Mouse (Mus musculus) hindbrain, embryonic 12.5 days (tissue): ENCODE data around the gene Hypk. TPM values are rescaled to one million over a fixed set of nuclear protein-coding genes. Genes with fewer than 3 reads are reported as not detected.
"Not testable (repeated sequence)": the region's sequence is repeated elsewhere in the genome, so short reads cannot be mapped to it uniquely, and the experiment has no call there.

Experiments used
- ATAC-seq: fragments of 200-750 bp; cut with Nextera tagmentation; 2 replicates; pipeline ENCODE4 v1.8.0; 2017; ENCODE audit warnings: moderate TSS enrichment; ENCODE audit not compliant: low FRiP score
- H3K27ac ChIP-seq: fragments of 300-500 bp; sonication (generic); 2 replicates; pipeline ENCODE4 v1.5.1; 2016; ENCODE audit warnings: mild to moderate bottlenecking
- H3K27me3 ChIP-seq: fragments of 300-500 bp; sonication (generic); 2 replicates; pipeline ENCODE4 v1.6.1; 2016; ENCODE audit warnings: mild to moderate bottlenecking
- H3K36me3 ChIP-seq: fragments of 300-500 bp; sonication (generic); 2 replicates; pipeline ENCODE4 v1.6.1; 2016; ENCODE audit warnings: mild to moderate bottlenecking
- H3K4me1 ChIP-seq: fragments of 300-500 bp; sonication (generic); 2 replicates; pipeline ENCODE4 v1.6.1; 2016
- H3K4me2 ChIP-seq: fragments of 300-500 bp; sonication (generic); replicated peaks from 2 replicates; pipeline ENCODE4 v1.6.1; 2016; ENCODE audit warnings: mild to moderate bottlenecking
- H3K4me3 ChIP-seq: fragments of 300-500 bp; sonication (generic); 2 replicates; pipeline ENCODE4 v1.5.1; 2016; ENCODE audit warnings: mild to moderate bottlenecking
- H3K9ac ChIP-seq: fragments of 300-500 bp; sonication (generic); 2 replicates; pipeline ENCODE4 v1.6.1; 2016; ENCODE audit warnings: mild to moderate bottlenecking, moderate library complexity
- H3K9me3 ChIP-seq: fragments of 300-500 bp; sonication (generic); replicated peaks from 2 replicates; pipeline ENCODE4 v1.6.1; 2016; ENCODE audit warnings: mild to moderate bottlenecking
- WGBS: fragments of 180-500 bp; shearing (Covaris S2); methylation state at CpG from one replicate; pipeline ENCODE4 v1.1.7; 2016; 5-methylcytosine and 5-hydroxymethylcytosine counted together
- polyA plus RNA-seq: library from polyadenylated mRNA; unstranded; fragments of >200 nt; fragmentation: Nextera tagmentation; extraction: Ambion mirVana; gene quantifications from 2 replicates; pipeline ENCODE4 v1.2.1, GENCODE M21; 2016

The Hypk gene
- polyA plus RNA-seq, 1 experiment from 2014 or later: 115 TPM

- H3K36me3 ChIP-seq: no peaks in the 10 kb centered on the region
- ATAC-seq: no peak
- H3K27me3 ChIP-seq: no peaks in the 10 kb centered on the region
- no peak overlapping the region for H3K4me3 ChIP-seq
- H3K4me1 ChIP-seq: no peaks in the 10 kb centered on the region
- WGBS: 67% methylated on average over 3 of the region's 3 CpGs
- H3K4me2 ChIP-seq: no peak overlapping the region
- no peak overlapping the region for H3K27ac ChIP-seq
- no peaks in the 10 kb centered on the region for H3K9me3 ChIP-seq
- H3K9ac ChIP-seq: no peak overlapping the region
Measured at GRCm38 (mm10) chr2:121477491-121478266, 24.6 kb downstream of the Hypk start.

- H3K36me3 ChIP-seq: no peaks in the 10 kb centered on the region
- no peak for ATAC-seq
- H3K9me3 ChIP-seq: no peaks in the 10 kb centered on the region
- no peak overlapping the region for H3K4me3 ChIP-seq
- H3K4me1 ChIP-seq: 0 out of 2 replicates have a peak, but pooled peaks cover 4% of the 10 kb centered on the region
- H3K27me3 ChIP-seq: no peaks in the 10 kb centered on the region
- WGBS: 57% methylated on average over 3 of the region's 3 CpGs
- H3K4me2 ChIP-seq: no peak overlapping the region
- H3K27ac ChIP-seq: no peak overlapping the region
- H3K9ac ChIP-seq: no peak overlapping the region
Measured at GRCm38 (mm10) chr2:121480498-121480897, 27.4 kb downstream of the Hypk start.

- not testable (repeated sequence) for H3K9ac ChIP-seq, H3K4me2 ChIP-seq, H3K9me3 ChIP-seq, H3K27me3 ChIP-seq, H3K4me3 ChIP-seq, H3K27ac ChIP-seq, H3K36me3 ChIP-seq, ATAC-seq, H3K4me1 ChIP-seq
- 86% methylated on average over 13 of the region's 13 CpGs for WGBS
Measured at GRCm38 (mm10) chr2:121480916-121481315, 27.8 kb downstream of the Hypk start.

GRCm38 (mm10) chr2:121483576-121483975 is 30.5 kb downstream of the Hypk start:
- Histone ChIP-seq H3K9me3 (no peaks in the 10 kb centered on the region), H3K4me3 (no peak overlapping the region), H3K27ac (no peak overlapping the region), H3K36me3 (no peaks in the 10 kb centered on the region), H3K9ac (no peak overlapping the region), H3K27me3 (no peaks in the 10 kb centered on the region), H3K4me1 (0 out of 2 replicates have a peak, but pooled peaks cover 4% of the 10 kb centered on the region), H3K4me2 (no peak overlapping the region)
- ATAC-seq: no peak
- 44% methylated on average over 8 of the region's 8 CpGs for WGBS

- H3K4me3 ChIP-seq, H3K4me1 ChIP-seq, H3K9ac ChIP-seq, H3K27ac ChIP-seq, ATAC-seq, H3K9me3 ChIP-seq, H3K27me3 ChIP-seq, H3K4me2 ChIP-seq, H3K36me3 ChIP-seq: not testable (repeated sequence)
- 60% methylated on average over 1 of the region's 2 CpGs for WGBS
Measured at GRCm38 (mm10) chr2:121484403-121484802, 31.3 kb downstream of the Hypk start.

GRCm38 (mm10) chr2:121501550-121501949 is 48.5 kb downstream of the Hypk start:
- H3K4me2 ChIP-seq, H3K27me3 ChIP-seq, H3K9ac ChIP-seq, ATAC-seq, H3K27ac ChIP-seq, H3K36me3 ChIP-seq, H3K9me3 ChIP-seq, H3K4me1 ChIP-seq, H3K4me3 ChIP-seq: not testable (repeated sequence)
- WGBS: 73% methylated on average over 2 of the region's 6 CpGs

GRCm38 (mm10) chr2:121505942-121506882 is 53.1 kb downstream of the Hypk start, which contains the start of the genes Mfap1a and Wdr76:
Mfap1a (minus strand) TSS chr2:121506665.
Wdr76 (plus strand) TSS chr2:121506723.
- Histone ChIP-seq H3K9ac (peak within 1 kb of the TSS; percentile 71), H3K4me3 (peak within 1 kb of the TSS; percentile 60), H3K4me2 (peak within 1 kb of the TSS; percentile 60), H3K4me1 (peaks cover 19% of the 10 kb centered on the region), H3K27ac (0 out of 2 replicates have a peak within 1 kb of the TSS, but pooled peaks have one; percentile 64)
- not testable (repeated sequence) for H3K27me3 ChIP-seq, H3K36me3 ChIP-seq, H3K9me3 ChIP-seq
- 5% methylated on average over 42 of the region's 42 CpGs for WGBS
- peak; percentile 92 for ATAC-seq

GRCm38 (mm10) chr2:121507173-121507950 is 54.3 kb downstream of the Hypk start:
- no peak for ATAC-seq
- 32% methylated on average over 12 of the region's 12 CpGs for WGBS

GRCm38 (mm10) chr2:121507951-121508330 is 54.9 kb downstream of the Hypk start:
- Histone ChIP-seq H3K4me1 (peaks cover 19% of the 10 kb centered on the region), H3K27ac (no peak overlapping the region), H3K27me3 (no peaks in the 10 kb centered on the region), H3K36me3 (peaks cover 14% of the 10 kb centered on the region), H3K4me3 (peak overlapping the region; percentile 60), H3K4me2 (peak overlapping the region; percentile 60), H3K9me3 (no peaks in the 10 kb centered on the region), H3K9ac (peak overlapping the region; percentile 24; the same call in 1 of the 2 replicates)
- ATAC-seq: no peak
- 91% methylated on average over 2 of the region's 2 CpGs for WGBS

More at GRCm38 (mm10) chr2:121507173-121507950, 54.3 kb downstream of the Hypk start:
- Histone ChIP-seq H3K4me2 (peak overlapping the region; percentile 60), H3K4me1 (peaks cover 19% of the 10 kb centered on the region), H3K27me3 (no peaks in the 10 kb centered on the region), H3K9me3 (no peaks in the 10 kb centered on the region), H3K9ac (peak overlapping the region; percentile 57), H3K27ac (no peak overlapping the region), H3K36me3 (peaks cover 11% of the 10 kb centered on the region), H3K4me3 (peak overlapping the region; percentile 60)
